Mouse (Mus musculus) liver, postnatal 0 days (tissue): ENCODE results near the gene Gm7879. TPM values are rescaled to one million over a fixed set of nuclear protein-coding genes. Genes with fewer than 3 reads are reported as not detected.
A peak's percentile ranks its signal among the peaks of the same experiment; 100 is the strongest.
"Not testable (repeated sequence)": the region's sequence is repeated elsewhere in the genome, so short reads cannot be mapped to it uniquely, and the experiment has no call there.

Experiments
- ATAC-seq: fragments of 200-750 bp; cut with Nextera tagmentation; 2 replicates; pipeline ENCODE4 v1.8.0; 2017; ENCODE audit warnings: mild to moderate bottlenecking, moderate library complexity
- DNase-seq: peaks from one replicate; pipeline ENCODE4 v3.0.0-alpha.2; 2016
- H3K27ac ChIP-seq: fragments of 300-500 bp; sonication (generic); 2 replicates; pipeline ENCODE4 v1.5.1; 2014; ENCODE audit warnings: antibody characterized with exemption, moderate library complexity, mild to moderate bottlenecking, low read depth
- H3K27me3 ChIP-seq: fragments of 300-500 bp; sonication (generic); 2 replicates; pipeline ENCODE4 v1.6.1; 2014; ENCODE audit warnings: low read length, control low read depth, mixed read lengths; ENCODE audit not compliant: insufficient read depth
- H3K36me3 ChIP-seq: fragments of 300-500 bp; sonication (generic); replicated peaks from 2 replicates; pipeline ENCODE4 v1.6.1; 2014; ENCODE audit warnings: mild to moderate bottlenecking, control low read depth, low read length, moderate library complexity, mixed read lengths; ENCODE audit not compliant: insufficient read depth
- H3K4me1 ChIP-seq: fragments of 300-500 bp; sonication (generic); 2 replicates; pipeline ENCODE4 v1.6.1; 2014; ENCODE audit warnings: antibody characterized with exemption, mild to moderate bottlenecking, control low read depth; ENCODE audit not compliant: insufficient read depth
- H3K4me2 ChIP-seq: fragments of 300-500 bp; sonication (generic); 2 replicates; pipeline ENCODE4 v1.6.1; 2014; ENCODE audit warnings: low read depth, mild to moderate bottlenecking, low read length, moderate library complexity, mixed read lengths
- H3K4me3 ChIP-seq: fragments of 300-500 bp; sonication (generic); 2 replicates; pipeline ENCODE4 v1.5.1; 2014; ENCODE audit warnings: low read depth, low read length
- H3K9ac ChIP-seq: fragments of 300-500 bp; sonication (generic); replicated peaks from 2 replicates; pipeline ENCODE4 v1.6.1; 2014; ENCODE audit warnings: mild to moderate bottlenecking, moderate library complexity
- H3K9me3 ChIP-seq: fragments of 300-500 bp; sonication (generic); 2 replicates; pipeline ENCODE4 v1.6.1; 2016; ENCODE audit warnings: mild to moderate bottlenecking, control low read depth, low read length, mixed read lengths
- CTCF ChIP-seq: sonication (generic); IDR thresholded peaks from 2 replicates; pipeline ENCODE4 v1.5.1; 2016; ENCODE audit warnings: antibody characterized with exemption, low read depth
- EP300 ChIP-seq: IDR thresholded peaks from 2 replicates; pipeline ENCODE4 v1.6.1; 2016; ENCODE audit warnings: antibody characterized with exemption, low read depth, mild to moderate bottlenecking
- WGBS: fragments of 180-500 bp; shearing (Covaris S2); extraction: QIAGEN DNeasy Blood & Tissue Kit; methylation state at CpG from one replicate; pipeline ENCODE4 v1.1.7; 2014; ENCODE audit not compliant: insufficient replicate concordance; 5-methylcytosine and 5-hydroxymethylcytosine counted together
- polyA plus RNA-seq: library from polyadenylated mRNA; unstranded; fragments of >200 nt; fragmentation: Nextera tagmentation; extraction: Ambion mirVana; gene quantifications from 2 replicates; pipeline ENCODE4 v1.2.1, GENCODE M21; 2015

Gene Gm7879
- polyA plus RNA-seq = 0.51 TPM in 1 of 2 replicates, not detected in the other

- H3K4me1 ChIP-seq, H3K4me2 ChIP-seq, H3K27me3 ChIP-seq, H3K4me3 ChIP-seq, DNase-seq, H3K9ac ChIP-seq, H3K9me3 ChIP-seq, ATAC-seq, H3K27ac ChIP-seq, H3K36me3 ChIP-seq: not testable (repeated sequence)
- WGBS = 85% methylated on average over 2 of the region's 4 CpGs
These were observed at the start of gene Gm7879 for GRCm38 (mm10) chr5:43912844-43913243. Gene Gm7879 (plus strand): TSS chr5:43913144.

GRCm38 (mm10) chr5:43863642-43864041 is 49.3 kb upstream of the Gm7879 start:
- no peaks in the 10 kb centered on the region for H3K27me3 ChIP-seq
- no peak overlapping the region for H3K4me2 ChIP-seq
- peaks cover 3% of the 10 kb centered on the region; the same call in 1 of the 2 replicates for H3K4me1 ChIP-seq
- H3K27ac ChIP-seq = no peak overlapping the region
- H3K9me3 ChIP-seq = no peaks in the 10 kb centered on the region
- no peak for TF ChIP-seq EP300
- TF ChIP-seq CTCF = no peak
- no peak overlapping the region for H3K4me3 ChIP-seq
- no peak overlapping the region for H3K9ac ChIP-seq
- H3K36me3 ChIP-seq = no peaks in the 10 kb centered on the region
- DNase-seq = no peak
- ATAC-seq = no peak
- WGBS = 63% methylated on average over 6 of the region's 6 CpGs

GRCm38 (mm10) chr5:43865316-43865715 is 47.6 kb upstream of the Gm7879 start:
- Histone ChIP-seq H3K27ac (peak overlapping the region; percentile 53; the same call in 1 of the 2 replicates), H3K4me3 (no peak overlapping the region), H3K27me3 (no peaks in the 10 kb centered on the region), H3K9ac (no peak overlapping the region), H3K4me1 (peaks cover 4% of the 10 kb centered on the region; the same call in 1 of the 2 replicates), H3K9me3 (no peaks in the 10 kb centered on the region), H3K36me3 (no peaks in the 10 kb centered on the region), H3K4me2 (no peak overlapping the region)
- ATAC-seq (no peak; the same call in 1 of the 2 replicates), DNase-seq (no peak)
- WGBS = 43% methylated on average over 2 of the region's 2 CpGs
- no peak for TF ChIP-seq CTCF
- TF ChIP-seq EP300 = no peak

GRCm38 (mm10) chr5:43868253-43868652 is 44.7 kb upstream of the Gm7879 start, which contains the start of gene Cd38:
Gene Cd38 (plus strand): TSS chr5:43868553.
- no peaks in the 10 kb centered on the region for H3K9me3 ChIP-seq
- no peaks in the 10 kb centered on the region for H3K27me3 ChIP-seq
- H3K27ac ChIP-seq = peak within 1 kb of the TSS; percentile 76
- peak within 1 kb of the TSS; percentile 75 for H3K4me2 ChIP-seq
- TF ChIP-seq CTCF (no peak), EP300 (no peak)
- H3K4me1 ChIP-seq = peaks cover 7% of the 10 kb centered on the region; the same call in 1 of the 2 replicates
- ATAC-seq (no peak), DNase-seq (no peak)
- peak within 1 kb of the TSS; percentile 64 for H3K9ac ChIP-seq
- H3K4me3 ChIP-seq = peak within 1 kb of the TSS; percentile 50
- no peaks in the 10 kb centered on the region for H3K36me3 ChIP-seq

- Histone ChIP-seq H3K27me3 (no peaks in the 10 kb centered on the region), H3K9ac (peak overlapping the region; percentile 64), H3K4me3 (peak overlapping the region; percentile 50), H3K9me3 (no peaks in the 10 kb centered on the region), H3K27ac (peak overlapping the region; percentile 76), H3K36me3 (no peaks in the 10 kb centered on the region), H3K4me2 (peak overlapping the region; percentile 75), H3K4me1 (peaks cover 7% of the 10 kb centered on the region; the same call in 1 of the 2 replicates)
- WGBS = 4% methylated on average over 28 of the region's 28 CpGs
- ATAC-seq (peak; percentile 59), DNase-seq (peak; percentile 37)
- no peak for TF ChIP-seq CTCF
- TF ChIP-seq EP300 = 0 out of 2 replicates have a peak, but pooled peaks have one; percentile 12
These were observed 44.0 kb upstream of the Gm7879 start for GRCm38 (mm10) chr5:43868711-43869600.

GRCm38 (mm10) chr5:43871845-43872244 is 41.1 kb upstream of the Gm7879 start:
- Histone ChIP-seq H3K4me2 (no peak overlapping the region), H3K9me3 (no peaks in the 10 kb centered on the region), H3K27ac (no peak overlapping the region), H3K4me3 (no peak overlapping the region), H3K9ac (no peak overlapping the region), H3K27me3 (no peaks in the 10 kb centered on the region), H3K4me1 (peaks cover 10% of the 10 kb centered on the region; the same call in 1 of the 2 replicates), H3K36me3 (no peaks in the 10 kb centered on the region)
- 27% methylated on average over 1 of the region's 1 CpGs for WGBS
- TF ChIP-seq CTCF (no peak), EP300 (no peak)
- no peak for DNase-seq
- no peak for ATAC-seq
